Mouse (Mus musculus) kidney, embryonic 16.5 days (tissue): Measurements from ENCODE around the gene Lctl. TPM values are rescaled to one million over a fixed set of nuclear protein-coding genes. Genes with fewer than 3 reads are reported as not detected.
A peak's percentile ranks its signal among the peaks of the same experiment; 100 is the strongest.

Experiments used
- ATAC-seq: fragments of 200-750 bp; cut with Nextera tagmentation; 2 replicates; pipeline ENCODE4 v1.8.0; 2017; ENCODE audit warnings: moderate TSS enrichment; ENCODE audit not compliant: low FRiP score, low TSS enrichment
- H3K27ac ChIP-seq: fragments of 300-500 bp; sonication (generic); 2 replicates; pipeline ENCODE4 v1.5.1; 2014; ENCODE audit warnings: low read length
- H3K27me3 ChIP-seq: fragments of 300-500 bp; sonication (generic); 2 replicates; pipeline ENCODE4 v1.6.1; 2014; ENCODE audit warnings: low read length, control low read depth, mixed read lengths; ENCODE audit not compliant: insufficient read depth
- H3K36me3 ChIP-seq: fragments of 300-500 bp; sonication (generic); 2 replicates; pipeline ENCODE4 v1.6.1; 2014; ENCODE audit warnings: low read length, control low read depth, mixed read lengths; ENCODE audit not compliant: insufficient read depth
- H3K4me1 ChIP-seq: fragments of 300-500 bp; sonication (generic); 2 replicates; pipeline ENCODE4 v1.6.1; 2014; ENCODE audit warnings: low read length, control low read depth, mixed read lengths; ENCODE audit not compliant: insufficient read depth
- H3K4me2 ChIP-seq: fragments of 300-500 bp; sonication (generic); replicated peaks from 2 replicates; pipeline ENCODE4 v1.6.1; 2014; ENCODE audit warnings: low read depth, low read length
- H3K4me3 ChIP-seq: fragments of 300-500 bp; sonication (generic); 2 replicates; pipeline ENCODE4 v1.5.1; 2014; ENCODE audit warnings: mild to moderate bottlenecking, low read length
- H3K9ac ChIP-seq: fragments of 300-500 bp; sonication (generic); replicated peaks from 2 replicates; pipeline ENCODE4 v1.6.1; 2014; ENCODE audit warnings: low read length
- H3K9me3 ChIP-seq: fragments of 300-500 bp; sonication (generic); 2 replicates; pipeline ENCODE4 v1.6.1; 2016; ENCODE audit warnings: low read length, control low read depth
- WGBS: fragments of 180-500 bp; shearing (Covaris S2); extraction: QIAGEN DNeasy Blood & Tissue Kit; methylation state at CpG from one replicate; pipeline ENCODE4 v1.1.7; 2014; 5-methylcytosine and 5-hydroxymethylcytosine counted together
- polyA plus RNA-seq: library from polyadenylated mRNA; unstranded; fragments of >200 nt; fragmentation: Nextera tagmentation; extraction: Ambion mirVana; gene quantifications from 2 replicates; pipeline ENCODE4 v1.2.1, GENCODE M21; 2015

Lctl gene
- polyA plus RNA-seq, 1 experiment from 2014 or later, result 0.07 TPM

DNA sequence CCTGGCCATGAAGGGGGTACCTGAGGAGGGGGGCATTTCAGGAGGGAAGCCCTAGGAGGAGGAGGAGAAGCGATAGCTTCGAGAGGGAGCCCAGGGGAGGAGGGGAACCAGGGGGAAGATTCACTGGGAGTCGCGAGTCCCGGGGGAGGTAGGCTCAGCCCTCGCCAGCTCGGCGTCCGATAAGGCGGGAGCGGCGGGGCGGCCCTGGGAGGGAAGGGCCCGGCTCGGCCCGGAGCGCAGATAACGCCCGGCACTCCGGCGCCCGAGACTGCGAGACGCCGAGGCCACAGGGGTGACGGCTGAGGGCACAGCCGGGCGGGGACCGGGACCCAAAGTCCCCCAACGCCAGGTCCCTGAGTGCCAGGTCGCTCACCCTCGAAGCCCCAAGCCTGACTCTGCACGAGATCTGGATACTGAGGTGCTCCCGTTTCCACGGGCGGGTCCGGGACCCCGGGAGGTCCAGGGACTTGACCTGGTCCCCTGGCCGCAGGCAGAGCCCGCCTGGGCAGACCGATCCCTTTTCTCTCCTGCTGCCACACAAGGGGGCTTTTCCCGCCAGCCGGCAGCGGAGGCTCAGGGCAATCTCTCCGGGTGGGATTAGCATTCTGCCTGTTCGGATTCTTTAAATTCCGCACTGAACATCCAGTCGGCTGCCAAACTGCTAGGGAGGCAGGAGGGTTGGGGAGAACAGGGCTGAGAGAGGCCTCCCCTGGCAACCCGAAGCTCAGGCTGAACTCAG lies 32.1 kb upstream of the Lctl start:
- 2% methylated on average over 42 of the region's 49 CpGs for WGBS
- ATAC-seq, result peak; percentile 46
- H3K9me3 ChIP-seq, result no peaks in the 10 kb centered on the region
- peak overlapping the region; percentile 75 for H3K27ac ChIP-seq
- peaks cover 38% of the 10 kb centered on the region for H3K4me1 ChIP-seq
- peak overlapping the region; percentile 80 for H3K4me2 ChIP-seq
- peak overlapping the region; percentile 77 for H3K9ac ChIP-seq
- no peaks in the 10 kb centered on the region for H3K36me3 ChIP-seq
- H3K4me3 ChIP-seq, result peak overlapping the region; percentile 46
- H3K27me3 ChIP-seq, result no peaks in the 10 kb centered on the region

DNA sequence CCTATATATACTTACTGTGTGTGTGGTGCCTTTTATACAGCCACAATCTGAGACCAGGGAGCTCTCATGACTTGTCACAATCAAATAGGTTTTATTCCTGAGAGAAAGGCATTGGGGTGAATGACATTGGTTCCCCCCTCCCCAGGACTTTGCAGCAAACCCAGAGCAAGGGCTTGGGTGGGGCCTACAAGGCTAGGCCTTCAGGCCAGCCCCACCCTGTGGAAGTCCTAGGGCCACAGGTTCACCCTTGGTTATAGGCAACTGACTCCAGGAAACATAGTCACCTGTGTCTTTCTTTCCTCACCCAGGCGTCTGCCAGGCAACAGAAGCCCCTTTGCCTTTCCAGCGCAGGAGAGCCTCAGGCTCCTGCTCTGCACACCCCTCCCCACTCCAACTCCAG lies 31.0 kb upstream of the Lctl start:
- no peak overlapping the region for H3K4me3 ChIP-seq
- H3K4me1 ChIP-seq, result peaks cover 35% of the 10 kb centered on the region
- no peak overlapping the region for H3K4me2 ChIP-seq
- 79% methylated on average over 2 of the region's 2 CpGs for WGBS
- no peak for ATAC-seq
- H3K9ac ChIP-seq, result no peak overlapping the region
- H3K36me3 ChIP-seq, result no peaks in the 10 kb centered on the region
- H3K27ac ChIP-seq, result no peak overlapping the region
- H3K9me3 ChIP-seq, result no peaks in the 10 kb centered on the region
- H3K27me3 ChIP-seq, result no peaks in the 10 kb centered on the region

DNA sequence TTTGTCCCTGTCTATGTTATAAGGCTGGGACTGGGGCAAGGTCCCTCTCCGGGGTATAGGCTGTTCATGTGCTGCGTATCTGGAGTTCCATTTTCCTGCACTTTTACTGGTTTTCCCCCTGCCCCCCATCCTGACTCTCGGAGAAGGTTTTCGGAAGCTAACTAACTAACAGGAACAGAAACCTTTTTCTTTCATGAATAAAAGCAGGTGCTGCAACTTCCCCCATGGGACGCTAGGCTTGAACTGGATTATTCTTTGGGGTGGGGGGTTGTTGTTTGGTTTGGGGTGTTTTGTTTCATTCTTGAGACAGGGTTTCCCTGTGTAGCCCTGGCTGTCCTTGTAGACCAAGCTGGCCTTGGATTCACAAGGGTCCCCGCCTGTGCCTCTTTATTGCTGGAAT lies 30.4 kb upstream of the Lctl start:
- Histone ChIP-seq H3K4me2 (no peak overlapping the region), H3K27ac (no peak overlapping the region)

DNA sequence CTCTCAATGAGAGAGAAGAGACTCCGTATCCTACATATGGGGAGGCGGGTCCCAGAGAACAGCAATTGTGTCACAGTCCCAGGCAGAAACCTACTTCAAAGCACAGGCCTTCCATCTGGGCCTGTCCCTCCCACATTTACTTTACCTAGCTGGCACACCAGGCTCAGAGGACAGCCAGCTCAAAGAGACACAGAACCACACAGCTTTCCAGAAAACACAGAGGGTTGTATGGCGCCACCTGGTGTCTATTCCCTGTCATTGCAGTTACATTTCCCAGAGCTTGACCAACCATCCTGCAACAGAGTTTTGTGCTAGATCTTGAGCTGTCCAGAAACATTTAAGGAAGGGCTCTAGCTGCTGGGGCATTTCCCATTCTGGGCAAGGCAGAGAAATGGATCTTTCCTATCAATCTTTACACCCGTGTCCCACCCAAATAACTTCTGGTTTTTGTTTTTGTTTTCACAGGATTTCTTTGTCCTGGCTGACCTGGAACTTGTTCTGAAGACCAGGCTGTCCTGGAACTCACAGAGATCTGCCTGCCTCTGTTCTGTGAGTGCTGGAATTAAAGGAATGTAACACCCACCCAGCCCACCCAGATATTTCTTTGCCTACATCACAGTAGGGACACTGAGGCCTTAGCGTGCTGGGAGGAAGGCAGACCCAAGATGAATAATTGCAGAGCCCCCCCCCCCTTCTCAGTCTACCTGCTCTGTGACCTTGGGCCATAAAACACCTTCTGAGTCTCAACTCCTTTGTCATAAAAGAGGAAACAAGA lies 29.3 kb upstream of the Lctl start:
- Histone ChIP-seq H3K27me3 (no peaks in the 10 kb centered on the region), H3K9ac (no peak overlapping the region), H3K4me2 (no peak overlapping the region), H3K27ac (no peak overlapping the region), H3K4me1 (peaks cover 35% of the 10 kb centered on the region), H3K9me3 (no peaks in the 10 kb centered on the region), H3K4me3 (no peak overlapping the region), H3K36me3 (no peaks in the 10 kb centered on the region)
- 36% methylated on average over 5 of the region's 5 CpGs for WGBS
- ATAC-seq, result no peak; the same call in 1 of the 2 replicates

More for the DNA sequence above, 30.4 kb upstream of the Lctl start:
- Histone ChIP-seq H3K9me3 (no peaks in the 10 kb centered on the region), H3K27me3 (no peaks in the 10 kb centered on the region), H3K9ac (no peak overlapping the region), H3K4me3 (no peak overlapping the region), H3K4me1 (peaks cover 35% of the 10 kb centered on the region), H3K36me3 (no peaks in the 10 kb centered on the region)
- WGBS, result 84% methylated on average over 6 of the region's 6 CpGs
- no peak for ATAC-seq

DNA sequence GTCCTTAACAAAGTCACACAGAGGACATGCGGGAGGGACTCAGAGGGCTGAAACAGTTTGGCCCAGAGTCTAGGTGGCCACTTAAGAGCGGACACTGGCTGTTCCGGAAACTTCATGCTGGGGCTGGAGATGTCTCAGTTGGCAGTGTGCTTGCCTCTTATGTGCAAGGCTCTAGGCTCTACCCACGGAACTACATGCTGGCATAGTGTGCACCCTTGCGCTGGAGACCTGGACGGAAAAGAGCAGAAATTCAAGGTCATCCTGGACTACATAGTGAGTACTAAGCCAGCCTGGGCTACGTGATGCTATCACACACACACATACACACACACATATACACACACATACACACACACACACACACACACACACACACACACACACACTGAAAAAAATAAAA lies 28.6 kb upstream of the Lctl start:
- H3K9me3 ChIP-seq, result no peaks in the 10 kb centered on the region

DNA sequence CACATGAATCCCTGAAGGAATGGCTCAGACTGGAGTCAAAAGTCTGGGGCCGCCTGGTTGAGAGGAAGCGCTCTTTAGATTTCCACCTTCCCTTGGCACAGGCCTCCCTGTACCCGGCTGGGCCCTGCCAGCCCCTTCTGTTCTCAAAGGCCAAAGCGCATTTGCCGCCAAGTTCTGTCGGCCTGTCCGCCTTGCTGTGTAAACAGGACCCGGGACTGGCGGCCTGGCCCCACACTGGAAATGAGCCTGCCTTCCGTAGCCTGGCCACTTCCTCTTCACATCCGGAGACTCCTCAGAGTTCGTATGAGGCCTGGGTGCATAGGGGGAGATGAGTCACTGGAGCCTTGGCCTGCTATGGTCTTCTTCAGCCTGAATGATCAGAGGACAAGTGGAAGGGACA lies 27.9 kb upstream of the Lctl start:
- Histone ChIP-seq H3K27ac (peak overlapping the region; percentile 9; the same call in 1 of the 2 replicates), H3K27me3 (no peaks in the 10 kb centered on the region), H3K4me3 (no peak overlapping the region), H3K36me3 (no peaks in the 10 kb centered on the region), H3K9me3 (no peaks in the 10 kb centered on the region), H3K9ac (no peak overlapping the region), H3K4me2 (no peak overlapping the region), H3K4me1 (peaks cover 32% of the 10 kb centered on the region)
- 56% methylated on average over 12 of the region's 12 CpGs for WGBS
- no peak; the same call in 1 of the 2 replicates for ATAC-seq

More for the DNA sequence above, 28.6 kb upstream of the Lctl start:
- ATAC-seq, result no peak; the same call in 1 of the 2 replicates
- Histone ChIP-seq H3K27me3 (no peaks in the 10 kb centered on the region), H3K4me1 (peaks cover 35% of the 10 kb centered on the region), H3K4me3 (no peak overlapping the region), H3K4me2 (no peak overlapping the region), H3K9ac (no peak overlapping the region), H3K27ac (no peak overlapping the region), H3K36me3 (no peaks in the 10 kb centered on the region)
- 86% methylated on average over 7 of the region's 7 CpGs for WGBS

DNA sequence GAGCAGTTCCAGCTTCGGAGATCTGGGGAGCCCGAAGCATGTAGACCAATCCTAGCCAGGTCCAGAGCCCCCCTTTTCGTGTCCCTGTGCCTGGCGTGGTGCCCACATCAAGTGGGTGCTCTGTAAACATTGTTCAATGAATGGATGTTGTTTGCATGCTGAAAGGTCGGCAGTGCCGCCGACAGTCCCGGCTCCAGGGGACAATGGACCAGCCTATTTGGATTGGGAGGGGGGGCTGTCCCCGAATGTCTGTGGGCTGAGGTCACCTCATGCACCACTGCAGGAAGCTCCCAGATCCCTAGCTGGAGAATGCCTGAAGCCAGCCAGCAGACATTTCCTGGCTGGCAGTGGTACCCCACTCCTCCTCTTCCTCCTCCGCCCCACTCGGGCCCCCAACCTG lies 22.9 kb upstream of the Lctl start:
- Histone ChIP-seq H3K27ac (0 out of 2 replicates have a peak overlapping the region, but pooled peaks have one; percentile 30), H3K9ac (no peak overlapping the region), H3K36me3 (no peaks in the 10 kb centered on the region), H3K4me1 (peaks cover 11% of the 10 kb centered on the region; the same call in 1 of the 2 replicates), H3K4me2 (no peak overlapping the region), H3K4me3 (no peak overlapping the region), H3K27me3 (no peaks in the 10 kb centered on the region), H3K9me3 (no peaks in the 10 kb centered on the region)
- ATAC-seq, result no peak
- 61% methylated on average over 11 of the region's 11 CpGs for WGBS

DNA sequence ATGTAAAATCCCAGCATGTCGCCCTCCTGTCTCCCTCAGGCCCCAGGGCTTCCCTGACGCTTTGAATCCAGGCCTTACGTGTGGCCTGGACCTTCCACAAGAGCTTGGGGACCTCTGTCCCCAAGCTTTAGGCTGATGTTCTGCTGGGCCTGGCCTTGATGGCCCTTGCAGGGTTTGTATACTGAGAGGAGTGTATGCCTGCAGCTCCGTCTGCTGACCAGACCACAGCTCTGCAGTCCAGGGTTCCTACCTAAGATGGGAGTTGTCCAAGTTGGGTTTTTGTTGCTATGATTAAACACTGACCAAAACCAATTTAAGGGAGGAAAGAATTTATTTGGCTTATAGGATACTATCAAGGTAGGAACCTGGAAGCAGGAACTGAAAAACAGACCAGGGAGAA lies 18.7 kb upstream of the Lctl start:
- H3K27me3 ChIP-seq, result no peaks in the 10 kb centered on the region
- ATAC-seq, result no peak
- no peak overlapping the region for H3K9ac ChIP-seq
- H3K9me3 ChIP-seq, result no peaks in the 10 kb centered on the region
- no peak overlapping the region for H3K27ac ChIP-seq
- 73% methylated on average over 4 of the region's 4 CpGs for WGBS
- no peak overlapping the region for H3K4me3 ChIP-seq
- no peak overlapping the region for H3K4me2 ChIP-seq
- no peaks in the 10 kb centered on the region for H3K36me3 ChIP-seq
- H3K4me1 ChIP-seq, result peaks cover 11% of the 10 kb centered on the region; the same call in 1 of the 2 replicates

DNA sequence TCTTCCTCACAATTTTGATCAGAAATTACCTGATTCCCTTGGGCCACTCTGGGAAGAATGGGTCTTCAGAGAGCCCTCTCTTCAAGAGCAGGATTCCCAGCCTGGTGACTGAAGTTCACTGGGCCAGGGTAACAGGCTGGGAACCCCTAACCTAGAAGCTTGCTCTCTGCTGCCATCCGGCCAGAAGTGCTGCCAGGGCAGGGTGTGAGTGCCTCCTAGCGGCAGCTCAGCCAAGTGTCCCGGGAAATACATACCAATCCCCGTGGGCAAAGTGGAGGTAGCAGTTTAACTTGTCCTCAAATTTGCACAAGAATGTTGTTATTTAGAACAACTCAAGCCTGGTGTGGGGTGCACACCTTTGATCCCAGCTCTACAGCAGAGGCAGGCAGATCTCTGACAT lies 16.5 kb upstream of the Lctl start:
- Histone ChIP-seq H3K36me3 (no peaks in the 10 kb centered on the region), H3K4me3 (no peak overlapping the region), H3K4me2 (no peak overlapping the region), H3K9ac (no peak overlapping the region), H3K27ac (no peak overlapping the region), H3K9me3 (no peaks in the 10 kb centered on the region), H3K4me1 (no peaks in the 10 kb centered on the region), H3K27me3 (no peaks in the 10 kb centered on the region)
- 3% methylated on average over 4 of the region's 4 CpGs for WGBS
- peak; percentile 51; the same call in 1 of the 2 replicates for ATAC-seq

DNA sequence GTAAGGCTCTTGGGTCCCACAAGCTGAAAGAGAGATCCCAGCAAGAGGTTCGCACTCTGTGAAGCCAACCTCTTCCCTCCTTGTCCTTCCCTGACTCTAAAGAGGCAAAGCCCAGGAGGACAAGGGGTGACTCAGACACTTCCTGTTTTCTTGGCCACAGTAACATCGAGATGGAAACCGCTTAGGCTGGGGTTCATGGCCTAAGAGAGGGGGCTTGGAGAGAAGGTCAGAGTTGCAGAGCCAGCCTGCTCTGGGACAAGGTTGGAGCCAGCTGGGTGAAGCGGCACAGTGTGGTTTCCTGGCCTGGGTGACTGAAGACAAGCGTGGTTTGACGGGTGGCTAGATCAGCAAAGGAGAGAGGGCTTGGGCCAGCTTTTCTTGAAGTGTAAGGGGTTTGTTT lies 11.6 kb upstream of the Lctl start:
- Histone ChIP-seq H3K9me3 (no peaks in the 10 kb centered on the region), H3K9ac (no peak overlapping the region), H3K4me3 (no peak overlapping the region), H3K27ac (no peak overlapping the region), H3K36me3 (no peaks in the 10 kb centered on the region), H3K4me1 (no peaks in the 10 kb centered on the region), H3K4me2 (no peak overlapping the region), H3K27me3 (no peaks in the 10 kb centered on the region)
- ATAC-seq, result no peak
- 66% methylated on average over 6 of the region's 6 CpGs for WGBS
